Mouse (Mus musculus): ENCODE measurements around the gene Pramel4.
"Not testable (repeated sequence)": the region's sequence is repeated elsewhere in the genome, so short reads cannot be mapped to it uniquely, and the experiment has no call there.

Gene Pramel4

DNA sequence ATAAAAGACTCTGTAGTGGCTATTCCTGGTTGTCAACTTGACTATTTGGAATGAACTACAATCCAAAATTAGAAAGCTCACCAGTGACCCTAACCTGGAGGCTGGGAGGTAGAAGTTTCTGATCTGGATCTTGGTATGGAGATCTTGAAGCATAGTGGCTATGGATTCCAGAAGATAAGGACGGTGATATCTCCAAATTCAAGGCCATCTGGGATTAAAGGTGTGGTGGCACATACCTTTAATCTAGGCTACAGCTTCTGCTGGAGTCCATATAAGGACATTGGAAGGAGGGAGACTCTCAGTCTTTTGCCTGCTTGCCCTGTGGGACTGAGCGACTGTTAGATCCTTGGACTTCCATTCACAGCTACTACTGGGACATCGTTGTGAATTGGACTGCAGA is at the start of gene Pramel4:
Gene Pramel4, plus strand, starts transcription at position 301 of the 400 bp plus-strand sequence.
- not testable (repeated sequence) for DNase-seq (ENCODE audit: low read depth)

DNA sequence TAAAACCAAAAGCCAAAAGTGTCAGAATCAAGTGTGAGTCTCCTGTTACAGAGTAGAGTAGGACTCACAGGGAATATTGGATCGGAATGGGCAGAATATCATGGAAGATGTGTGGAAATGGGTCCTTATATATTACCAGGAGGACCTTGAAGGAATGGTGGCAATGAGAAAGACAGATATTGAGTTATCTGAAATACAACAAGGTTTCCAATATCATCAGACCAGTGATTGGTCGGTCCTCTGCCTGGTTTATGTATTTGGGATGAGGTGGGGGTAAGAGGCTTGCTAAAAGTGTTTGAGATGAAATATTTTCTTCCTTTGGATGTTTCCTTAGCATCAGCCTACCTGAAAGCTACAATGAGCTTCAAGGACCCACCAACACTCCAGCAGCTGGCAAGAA is 47.2 kb downstream of the Pramel4 start, which contains the start of gene Gm13102:
Gene Gm13102, plus strand, starts transcription at position 301 of the 400 bp plus-strand sequence.
- not testable (repeated sequence) for DNase-seq (ENCODE audit: low read depth)
